Mouse (Mus musculus): ENCODE results near the gene Ift122. TPM values are rescaled to one million over a fixed set of nuclear protein-coding genes. Genes with fewer than 3 reads are reported as not detected.

Ift122 gene
- polyA plus RNA-seq, 1 experiment from 2014 or later, result 27.2 TPM

DNA sequence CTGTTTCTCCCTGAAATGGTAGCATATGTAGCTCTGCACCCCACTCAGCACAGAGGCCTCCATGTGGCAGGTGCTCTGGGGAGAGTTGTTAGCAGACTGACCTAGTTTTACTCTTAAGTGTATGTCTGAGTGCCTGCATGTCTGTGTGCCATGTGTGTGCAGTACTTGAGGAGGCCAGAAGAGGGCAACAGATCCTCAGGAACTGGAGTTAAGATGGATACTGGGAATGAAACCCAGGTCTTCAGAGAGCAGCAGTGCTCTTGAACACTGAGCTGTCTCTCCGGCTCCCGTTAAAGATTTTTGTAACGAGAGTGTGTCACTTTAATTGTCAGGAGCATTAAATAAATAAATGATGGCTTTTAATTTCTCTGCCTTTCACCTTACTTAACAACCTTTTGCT lies 35.0 kb downstream of the Ift122 start:
- Histone ChIP-seq H3K27ac (replicated peaks; ENCODE audit: low read depth, low read length) (no peak overlapping the region), H3K9ac (replicated peaks; ENCODE audit: low read length) (no peak overlapping the region), H3K4me2 (ENCODE audit: low read depth, low read length) (no peak overlapping the region), H3K36me3 (replicated peaks; ENCODE audit: control insufficient read depth, insufficient read depth, low read depth, low read length) (peaks cover 3% of the 10 kb centered on the region; the same call in 1 of the 2 replicates), H3K9me3 (replicated peaks; ENCODE audit: control insufficient read depth, low read length) (no peaks in the 10 kb centered on the region), H3K27me3 (ENCODE audit: control insufficient read depth, insufficient read depth, low read length) (no peaks in the 10 kb centered on the region), H3K4me1 (ENCODE audit: control insufficient read depth, insufficient read depth, low read length) (no peaks in the 10 kb centered on the region), H3K4me3 (ENCODE audit: low read depth, low read length) (no peak overlapping the region)
- WGBS, result 91% methylated on average over 3 of the region's 3 CpGs
- DNase-seq (ENCODE audit: low spot score) (no peak), ATAC-seq (replicated peaks; ENCODE audit: insufficient number of reproducible peaks, low FRiP score, low TSS enrichment, low read depth) (no peak)

DNA sequence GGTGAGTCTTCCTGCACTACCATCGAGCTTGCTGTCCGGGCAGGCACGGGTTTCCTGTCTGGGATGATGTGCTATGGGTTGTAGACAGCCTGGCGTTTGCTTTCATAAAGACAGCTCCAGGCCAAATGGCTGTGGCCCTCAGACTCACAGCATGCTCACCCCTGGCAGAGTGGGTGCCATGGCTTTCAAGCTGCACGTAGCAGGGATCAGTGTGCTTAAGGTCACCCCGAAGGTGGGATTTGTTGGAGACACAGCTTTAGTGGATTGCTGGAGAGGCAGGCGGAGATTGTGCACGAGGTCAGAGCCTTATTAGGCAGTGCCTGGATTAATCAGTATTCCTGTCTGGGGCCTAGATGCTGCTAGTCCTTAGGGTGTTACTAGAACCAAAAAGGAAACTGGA lies 37.3 kb downstream of the Ift122 start:
- Histone ChIP-seq H3K36me3 (replicated peaks; ENCODE audit: control insufficient read depth, insufficient read depth, low read depth, low read length) (peaks cover 3% of the 10 kb centered on the region; the same call in 1 of the 2 replicates), H3K4me2 (ENCODE audit: low read depth, low read length) (no peak overlapping the region), H3K4me1 (ENCODE audit: control insufficient read depth, insufficient read depth, low read length) (no peaks in the 10 kb centered on the region), H3K27me3 (ENCODE audit: control insufficient read depth, insufficient read depth, low read length) (no peaks in the 10 kb centered on the region), H3K27ac (replicated peaks; ENCODE audit: low read depth, low read length) (no peak overlapping the region), H3K9me3 (replicated peaks; ENCODE audit: control insufficient read depth, low read length) (no peaks in the 10 kb centered on the region), H3K4me3 (ENCODE audit: low read depth, low read length) (no peak overlapping the region), H3K9ac (replicated peaks; ENCODE audit: low read length) (no peak overlapping the region)
- DNase-seq (ENCODE audit: low spot score) (no peak), ATAC-seq (replicated peaks; ENCODE audit: insufficient number of reproducible peaks, low FRiP score, low TSS enrichment, low read depth) (no peak)
- 80% methylated on average over 8 of the region's 8 CpGs for WGBS

GRCm38 (mm10) chr6:115891061-115891460 lies 37.8 kb downstream of the Ift122 start:
- Histone ChIP-seq H3K4me2 (ENCODE audit: low read depth, low read length) (no peak overlapping the region), H3K9me3 (replicated peaks; ENCODE audit: control insufficient read depth, low read length) (no peaks in the 10 kb centered on the region), H3K27me3 (ENCODE audit: control insufficient read depth, insufficient read depth, low read length) (no peaks in the 10 kb centered on the region), H3K9ac (replicated peaks; ENCODE audit: low read length) (no peak overlapping the region), H3K4me3 (ENCODE audit: low read depth, low read length) (no peak overlapping the region), H3K36me3 (replicated peaks; ENCODE audit: control insufficient read depth, insufficient read depth, low read depth, low read length) (peaks cover 3% of the 10 kb centered on the region; the same call in 1 of the 2 replicates), H3K4me1 (ENCODE audit: control insufficient read depth, insufficient read depth, low read length) (no peaks in the 10 kb centered on the region), H3K27ac (replicated peaks; ENCODE audit: low read depth, low read length) (no peak overlapping the region)
- 64% methylated on average over 6 of the region's 6 CpGs for WGBS
- no peak for ATAC-seq (replicated peaks; ENCODE audit: insufficient number of reproducible peaks, low FRiP score, low TSS enrichment, low read depth)
- no peak for DNase-seq (ENCODE audit: low spot score)

DNA sequence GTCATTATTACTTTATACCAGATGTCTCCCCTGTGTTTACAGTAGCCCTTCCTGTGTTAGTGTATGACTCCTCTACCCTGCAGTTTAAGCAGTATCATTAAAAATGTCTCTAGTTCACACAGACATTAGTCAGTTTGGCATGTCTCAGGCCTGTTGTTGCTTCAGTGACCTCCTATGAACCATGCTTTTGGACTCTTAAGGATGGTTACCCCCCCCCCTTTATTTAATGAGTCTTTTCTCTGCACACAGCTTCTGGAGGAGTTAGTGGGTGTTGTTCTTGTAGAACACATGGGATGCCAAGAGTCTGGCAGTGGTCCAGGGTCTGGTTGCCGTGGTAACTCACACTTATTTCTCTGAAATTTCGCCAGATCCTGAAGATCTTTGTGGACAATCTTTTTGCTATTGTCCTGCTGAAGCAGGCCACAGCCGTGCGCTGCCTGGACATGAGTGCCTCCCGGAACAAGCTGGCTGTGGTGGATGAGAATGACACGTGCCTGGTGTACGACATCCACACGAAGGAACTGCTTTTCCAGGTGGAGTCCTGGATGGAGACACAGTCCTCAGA lies 38.3 kb downstream of the Ift122 start:
- Histone ChIP-seq H3K27me3 (ENCODE audit: control insufficient read depth, insufficient read depth, low read length) (no peaks in the 10 kb centered on the region), H3K4me1 (ENCODE audit: control insufficient read depth, insufficient read depth, low read length) (no peaks in the 10 kb centered on the region), H3K36me3 (replicated peaks; ENCODE audit: control insufficient read depth, insufficient read depth, low read depth, low read length) (peaks cover 3% of the 10 kb centered on the region; the same call in 1 of the 2 replicates), H3K27ac (replicated peaks; ENCODE audit: low read depth, low read length) (no peak overlapping the region), H3K4me2 (ENCODE audit: low read depth, low read length) (no peak overlapping the region), H3K4me3 (ENCODE audit: low read depth, low read length) (no peak overlapping the region), H3K9ac (replicated peaks; ENCODE audit: low read length) (no peak overlapping the region), H3K9me3 (replicated peaks; ENCODE audit: control insufficient read depth, low read length) (no peaks in the 10 kb centered on the region)
- no peak for ATAC-seq (replicated peaks; ENCODE audit: insufficient number of reproducible peaks, low FRiP score, low TSS enrichment, low read depth)
- no peak for DNase-seq (ENCODE audit: low spot score)
- WGBS, result 82% methylated on average over 8 of the region's 8 CpGs

DNA sequence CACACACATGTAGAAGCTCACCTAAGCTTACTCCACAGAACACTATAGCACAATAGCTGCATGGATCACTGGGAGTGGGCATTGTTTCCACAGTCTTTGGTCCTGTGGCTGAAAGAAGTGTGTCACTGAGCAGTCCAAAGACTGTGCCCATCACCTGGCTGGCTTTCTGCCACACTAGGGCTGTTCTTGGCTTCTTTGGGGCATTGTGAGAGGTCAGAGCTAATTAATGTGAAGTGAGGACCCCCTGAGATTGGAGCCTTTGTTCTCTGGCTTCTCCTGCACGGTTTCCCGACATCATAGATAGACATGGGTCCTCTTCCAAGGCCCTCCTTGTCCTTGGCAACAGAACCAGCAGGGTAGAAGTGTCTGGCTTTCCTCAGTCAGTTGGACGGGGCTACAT lies 39.1 kb downstream of the Ift122 start:
- no peak for DNase-seq (ENCODE audit: low spot score)
- Histone ChIP-seq H3K27me3 (ENCODE audit: control insufficient read depth, insufficient read depth, low read length) (no peaks in the 10 kb centered on the region), H3K9ac (replicated peaks; ENCODE audit: low read length) (no peak overlapping the region), H3K9me3 (replicated peaks; ENCODE audit: control insufficient read depth, low read length) (no peaks in the 10 kb centered on the region), H3K4me2 (ENCODE audit: low read depth, low read length) (no peak overlapping the region), H3K4me1 (ENCODE audit: control insufficient read depth, insufficient read depth, low read length) (no peaks in the 10 kb centered on the region), H3K27ac (replicated peaks; ENCODE audit: low read depth, low read length) (no peak overlapping the region), H3K36me3 (replicated peaks; ENCODE audit: control insufficient read depth, insufficient read depth, low read depth, low read length) (peaks cover 3% of the 10 kb centered on the region; the same call in 1 of the 2 replicates), H3K4me3 (ENCODE audit: low read depth, low read length) (no peak overlapping the region)
- no peak for ATAC-seq (replicated peaks; ENCODE audit: insufficient number of reproducible peaks, low FRiP score, low TSS enrichment, low read depth)
- 71% methylated on average over 3 of the region's 3 CpGs for WGBS

- H3K4me3 ChIP-seq (ENCODE audit: low read depth, low read length), result no peak overlapping the region
- no peak overlapping the region for H3K9ac ChIP-seq (replicated peaks; ENCODE audit: low read length)
- WGBS, result 76% methylated on average over 1 of the region's 1 CpGs
- no peak overlapping the region for H3K27ac ChIP-seq (replicated peaks; ENCODE audit: low read depth, low read length)
- no peak overlapping the region for H3K4me2 ChIP-seq (ENCODE audit: low read depth, low read length)
- H3K36me3 ChIP-seq (replicated peaks; ENCODE audit: control insufficient read depth, insufficient read depth, low read depth, low read length), result no peaks in the 10 kb centered on the region; the same call in 1 of the 2 replicates
- H3K27me3 ChIP-seq (ENCODE audit: control insufficient read depth, insufficient read depth, low read length), result no peaks in the 10 kb centered on the region
- no peak for DNase-seq (ENCODE audit: low spot score)
- ATAC-seq (replicated peaks; ENCODE audit: insufficient number of reproducible peaks, low FRiP score, low TSS enrichment, low read depth), result no peak
- H3K4me1 ChIP-seq (ENCODE audit: control insufficient read depth, insufficient read depth, low read length), result no peaks in the 10 kb centered on the region
- no peaks in the 10 kb centered on the region for H3K9me3 ChIP-seq (replicated peaks; ENCODE audit: control insufficient read depth, low read length)
Measured at GRCm38 (mm10) chr6:115896346-115896745, 43.1 kb downstream of the Ift122 start.

DNA sequence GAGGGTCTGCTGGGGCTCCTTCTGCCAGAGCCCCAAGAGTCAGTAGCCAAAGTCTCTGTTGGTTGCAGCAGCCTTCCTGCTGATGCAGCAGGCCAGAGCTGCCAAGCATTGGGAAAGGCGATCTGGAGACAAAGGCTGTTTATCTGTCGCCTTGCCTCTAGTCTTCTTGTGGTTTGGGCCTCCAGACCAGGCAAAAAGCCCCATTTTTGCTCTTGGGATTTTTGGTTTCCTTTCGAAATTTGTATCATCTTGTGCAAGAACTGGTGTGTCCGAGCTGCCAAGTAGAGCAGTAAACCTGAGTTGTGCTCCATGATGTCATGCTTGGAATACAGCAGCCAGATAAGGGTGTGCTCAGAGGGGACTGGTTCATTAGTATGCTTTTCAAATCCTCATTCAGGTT lies 43.8 kb downstream of the Ift122 start:
- Histone ChIP-seq H3K4me1 (ENCODE audit: control insufficient read depth, insufficient read depth, low read length) (peaks cover 3% of the 10 kb centered on the region; the same call in 1 of the 2 replicates), H3K27me3 (ENCODE audit: control insufficient read depth, insufficient read depth, low read length) (no peaks in the 10 kb centered on the region), H3K36me3 (replicated peaks; ENCODE audit: control insufficient read depth, insufficient read depth, low read depth, low read length) (no peaks in the 10 kb centered on the region), H3K9ac (replicated peaks; ENCODE audit: low read length) (no peak overlapping the region), H3K4me2 (ENCODE audit: low read depth, low read length) (no peak overlapping the region), H3K27ac (replicated peaks; ENCODE audit: low read depth, low read length) (no peak overlapping the region), H3K9me3 (replicated peaks; ENCODE audit: control insufficient read depth, low read length) (no peaks in the 10 kb centered on the region), H3K4me3 (ENCODE audit: low read depth, low read length) (no peak overlapping the region)
- DNase-seq (ENCODE audit: low spot score) (no peak), ATAC-seq (replicated peaks; ENCODE audit: insufficient number of reproducible peaks, low FRiP score, low TSS enrichment, low read depth) (no peak)
- 79% methylated on average over 4 of the region's 4 CpGs for WGBS

- WGBS, result 64% methylated on average over 7 of the region's 7 CpGs
- no peaks in the 10 kb centered on the region; the same call in 1 of the 2 replicates for H3K36me3 ChIP-seq (replicated peaks; ENCODE audit: control insufficient read depth, insufficient read depth, low read depth, low read length)
- no peak overlapping the region for H3K9ac ChIP-seq (replicated peaks; ENCODE audit: low read length)
- ATAC-seq (replicated peaks; ENCODE audit: insufficient number of reproducible peaks, low FRiP score, low TSS enrichment, low read depth), result no peak
- H3K4me2 ChIP-seq (ENCODE audit: low read depth, low read length), result no peak overlapping the region
- H3K9me3 ChIP-seq (replicated peaks; ENCODE audit: control insufficient read depth, low read length), result no peaks in the 10 kb centered on the region
- no peak overlapping the region for H3K4me3 ChIP-seq (ENCODE audit: low read depth, low read length)
- no peak overlapping the region for H3K27ac ChIP-seq (replicated peaks; ENCODE audit: low read depth, low read length)
- no peaks in the 10 kb centered on the region for H3K27me3 ChIP-seq (ENCODE audit: control insufficient read depth, insufficient read depth, low read length)
- no peak for DNase-seq (ENCODE audit: low spot score)
- H3K4me1 ChIP-seq (ENCODE audit: control insufficient read depth, insufficient read depth, low read length), result peaks cover 3% of the 10 kb centered on the region; the same call in 1 of the 2 replicates
Measured at GRCm38 (mm10) chr6:115897926-115898520, 44.8 kb downstream of the Ift122 start.
